Mouse (Mus musculus): ENCODE data around the gene Srd5a2. TPM values are rescaled to one million over a fixed set of nuclear protein-coding genes. Genes with fewer than 3 reads are reported as not detected.

Srd5a2 gene
- total RNA-seq (2014; rRNA removed) (not detected in 2 replicates), polyA plus RNA-seq (2015; fragmentation: Nextera tagmentation; extraction: Ambion mirVana) (0.10 TPM in 1 of 2 replicates, not detected in the other)

GRCm38 (mm10) chr17:74047210-74048082 is at the start of gene Srd5a2:
Srd5a2 (minus strand) TSS chr17:74047916.
- H3K27me3 ChIP-seq (ENCODE audit: insufficient read depth, low read length), result peaks cover 48% of the 10 kb centered on the region
- no peak for TF ChIP-seq CTCF (IDR thresholded peaks at IDR 0.05)
- H3K4me1 ChIP-seq (ENCODE audit: insufficient read depth, low read length), result peaks cover 6% of the 10 kb centered on the region; the same call in 1 of the 2 replicates
- peak within 1 kb of the TSS; percentile 35 for H3K4me3 ChIP-seq (ENCODE audit: low read depth, low read length)
- under 1% methylated on average over 45 of the region's 45 CpGs for WGBS
- H3K9me3 ChIP-seq (ENCODE audit: low read length), result no peaks in the 10 kb centered on the region
- peak within 1 kb of the TSS; percentile 50 for H3K4me2 ChIP-seq (ENCODE audit: low read depth, low read length, poor library complexity, severe bottlenecking)
- peak; percentile 2 for DNase-seq (ENCODE audit: low spot score)
- no peak within 1 kb of the TSS for H3K27ac ChIP-seq (ENCODE audit: low read depth, low read length)
- no peaks in the 10 kb centered on the region for H3K36me3 ChIP-seq (ENCODE audit: insufficient read depth, low read length)
- H3K9ac ChIP-seq (replicated peaks; ENCODE audit: low read length, poor library complexity, severe bottlenecking), result peak within 1 kb of the TSS; percentile 29; the same call in 1 of the 2 replicates
- ATAC-seq (ENCODE audit: low FRiP score), result peak; percentile 49; the same call in 1 of the 2 replicates

- no peak overlapping the region for H3K4me3 ChIP-seq (ENCODE audit: low read depth, low read length)
- no peak for ATAC-seq (ENCODE audit: low FRiP score)
These were observed 41.4 kb upstream of the Srd5a2 start for GRCm38 (mm10) chr17:74088886-74089678.

GRCm38 (mm10) chr17:74088016-74088415 is 40.3 kb upstream of the Srd5a2 start:
- no peak overlapping the region for H3K27ac ChIP-seq (ENCODE audit: low read depth, low read length)
- no peaks in the 10 kb centered on the region for H3K36me3 ChIP-seq (ENCODE audit: insufficient read depth, low read length)
- TF ChIP-seq CTCF (IDR thresholded peaks at IDR 0.05), result no peak
- no peak for ATAC-seq (ENCODE audit: low FRiP score)
- H3K27me3 ChIP-seq (ENCODE audit: insufficient read depth, low read length), result no peaks in the 10 kb centered on the region
- H3K9me3 ChIP-seq (ENCODE audit: low read length), result no peaks in the 10 kb centered on the region
- no peak for DNase-seq (ENCODE audit: low spot score)
- H3K9ac ChIP-seq (replicated peaks; ENCODE audit: low read length, poor library complexity, severe bottlenecking), result no peak overlapping the region
- no peaks in the 10 kb centered on the region for H3K4me1 ChIP-seq (ENCODE audit: insufficient read depth, low read length)
- H3K4me2 ChIP-seq (ENCODE audit: low read depth, low read length, poor library complexity, severe bottlenecking), result no peak overlapping the region
- no peak overlapping the region for H3K4me3 ChIP-seq (ENCODE audit: low read depth, low read length)
- WGBS, result 91% methylated on average over 2 of the region's 2 CpGs

More at GRCm38 (mm10) chr17:74088886-74089678, 41.4 kb upstream of the Srd5a2 start:
- no peak for TF ChIP-seq CTCF (IDR thresholded peaks at IDR 0.05)
- DNase-seq (ENCODE audit: low spot score), result no peak
- no peaks in the 10 kb centered on the region for H3K36me3 ChIP-seq (ENCODE audit: insufficient read depth, low read length)
- 82% methylated on average over 5 of the region's 5 CpGs for WGBS
- no peaks in the 10 kb centered on the region for H3K4me1 ChIP-seq (ENCODE audit: insufficient read depth, low read length)
- H3K9me3 ChIP-seq (ENCODE audit: low read length), result no peaks in the 10 kb centered on the region
- no peak overlapping the region for H3K9ac ChIP-seq (replicated peaks; ENCODE audit: low read length, poor library complexity, severe bottlenecking)
- no peaks in the 10 kb centered on the region for H3K27me3 ChIP-seq (ENCODE audit: insufficient read depth, low read length)
- no peak overlapping the region for H3K27ac ChIP-seq (ENCODE audit: low read depth, low read length)
- no peak overlapping the region for H3K4me2 ChIP-seq (ENCODE audit: low read depth, low read length, poor library complexity, severe bottlenecking)

GRCm38 (mm10) chr17:74083370-74083769 is 35.7 kb upstream of the Srd5a2 start:
- Histone ChIP-seq H3K4me2 (ENCODE audit: low read depth, low read length, poor library complexity, severe bottlenecking) (no peak overlapping the region), H3K27ac (ENCODE audit: low read depth, low read length) (no peak overlapping the region), H3K4me1 (ENCODE audit: insufficient read depth, low read length) (no peaks in the 10 kb centered on the region), H3K9ac (replicated peaks; ENCODE audit: low read length, poor library complexity, severe bottlenecking) (no peak overlapping the region), H3K4me3 (ENCODE audit: low read depth, low read length) (no peak overlapping the region), H3K27me3 (ENCODE audit: insufficient read depth, low read length) (no peaks in the 10 kb centered on the region), H3K36me3 (ENCODE audit: insufficient read depth, low read length) (no peaks in the 10 kb centered on the region), H3K9me3 (ENCODE audit: low read length) (no peaks in the 10 kb centered on the region)
- no peak for DNase-seq (ENCODE audit: low spot score)
- ATAC-seq (ENCODE audit: low FRiP score), result no peak
- TF ChIP-seq CTCF (IDR thresholded peaks at IDR 0.05), result no peak
- 92% methylated on average over 4 of the region's 4 CpGs for WGBS

GRCm38 (mm10) chr17:74080076-74080615 is 32.4 kb upstream of the Srd5a2 start:
- Histone ChIP-seq H3K9me3 (ENCODE audit: low read length) (no peaks in the 10 kb centered on the region), H3K36me3 (ENCODE audit: insufficient read depth, low read length) (no peaks in the 10 kb centered on the region), H3K4me3 (ENCODE audit: low read depth, low read length) (no peak overlapping the region), H3K27ac (ENCODE audit: low read depth, low read length) (no peak overlapping the region), H3K27me3 (ENCODE audit: insufficient read depth, low read length) (no peaks in the 10 kb centered on the region), H3K4me2 (ENCODE audit: low read depth, low read length, poor library complexity, severe bottlenecking) (no peak overlapping the region), H3K4me1 (ENCODE audit: insufficient read depth, low read length) (no peaks in the 10 kb centered on the region), H3K9ac (replicated peaks; ENCODE audit: low read length, poor library complexity, severe bottlenecking) (no peak overlapping the region)
- no peak for DNase-seq (ENCODE audit: low spot score)
- ATAC-seq (ENCODE audit: low FRiP score), result no peak
- no peak for TF ChIP-seq CTCF (IDR thresholded peaks at IDR 0.05)
- WGBS, result 81% methylated on average over 6 of the region's 6 CpGs

Measured in midbrain, postnatal 0 days (tissue).